Mouse (Mus musculus) olfactory bulb, adult 2 months (tissue): Measurements from ENCODE around the gene Ptpru.

Source experiments
- CTCF ChIP-seq: fragments of 200-500 bp; IDR thresholded peaks from 2 replicates; pipeline ENCODE4 v1.5.1; 2012; ENCODE audit warnings: low read depth, mild to moderate bottlenecking, low read length, moderate library complexity; ENCODE audit not compliant: insufficient read depth
- POLR2A ChIP-seq: fragments of 200-500 bp; IDR thresholded peaks from 2 replicates; pipeline ENCODE4 v1.6.1; 2012; ENCODE audit warnings: mild to moderate bottlenecking, low read depth, low read length, moderate library complexity; ENCODE audit not compliant: insufficient read depth

DNA sequence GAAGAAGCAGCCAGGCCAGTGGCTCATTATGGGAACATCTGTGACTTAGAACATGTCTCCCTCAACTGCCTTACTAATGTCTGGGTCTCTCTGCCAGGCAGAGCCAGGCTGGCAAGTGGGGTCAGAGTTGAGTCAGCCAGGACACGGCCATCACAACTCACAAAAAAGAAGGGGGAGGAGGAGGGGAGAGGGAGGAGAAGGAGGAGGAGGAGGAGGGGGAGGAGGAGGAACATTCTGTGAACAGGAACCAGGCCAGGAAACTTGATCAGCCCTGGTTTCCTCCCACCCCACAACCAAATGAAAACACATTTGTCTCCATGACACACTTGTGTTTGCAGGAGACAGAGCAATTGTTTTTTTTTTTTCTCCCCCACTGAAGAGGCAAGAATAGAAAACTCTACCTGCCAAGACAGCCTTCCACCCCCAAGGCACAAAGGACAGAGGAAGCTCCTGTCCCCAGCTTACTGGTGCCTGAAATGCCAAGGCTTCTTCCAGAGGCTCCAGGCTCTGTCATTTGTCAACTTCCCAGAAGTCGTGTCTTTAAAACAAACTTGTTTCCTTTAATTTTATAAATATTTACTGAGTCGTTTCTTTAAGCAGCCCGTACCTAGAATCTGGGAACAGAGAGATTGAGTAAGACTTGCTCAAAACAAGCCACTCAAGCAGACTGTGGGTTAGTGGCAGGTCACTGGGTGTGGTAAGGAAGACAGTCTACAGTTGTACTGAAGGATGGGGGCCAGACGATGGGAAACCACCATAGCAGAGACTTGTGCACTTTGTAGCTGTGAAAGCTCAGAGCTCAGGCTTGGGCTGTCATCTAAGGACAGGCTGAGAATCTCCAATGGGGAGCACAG lies 94.0 kb downstream of the Ptpru start:
- no peak for TF ChIP-seq POLR2A
- TF ChIP-seq CTCF: no peak
